Mouse (Mus musculus): ENCODE data around the gene 2700097O09Rik. TPM values are rescaled to one million over a fixed set of nuclear protein-coding genes. Genes with fewer than 3 reads are reported as not detected.
A peak's percentile ranks its signal among the peaks of the same experiment; 100 is the strongest.
"Not testable (repeated sequence)": the region's sequence is repeated elsewhere in the genome, so short reads cannot be mapped to it uniquely, and the experiment has no call there.

2700097O09Rik gene
- polyA plus RNA-seq, 1 experiment from 2014 or later: 25.3 TPM

GRCm38 (mm10) chr12:55002532-55002931 lies 77.4 kb downstream of the 2700097O09Rik start:
- H3K4me1 ChIP-seq; H3K36me3 ChIP-seq; ATAC-seq (ENCODE audit: extremely low read depth, insufficient number of reproducible peaks, low FRiP score, low TSS enrichment); H3K9ac ChIP-seq; H3K27me3 ChIP-seq (replicated peaks); H3K4me2 ChIP-seq; H3K4me3 ChIP-seq; H3K9me3 ChIP-seq; H3K27ac ChIP-seq (replicated peaks): not testable (repeated sequence)
- 77% methylated on average over 7 of the region's 7 CpGs for WGBS

GRCm38 (mm10) chr12:54999016-54999690 lies 80.8 kb downstream of the 2700097O09Rik start:
- Histone ChIP-seq H3K36me3 (no peaks in the 10 kb centered on the region), H3K4me3 (no peak overlapping the region), H3K27me3 (replicated peaks) (no peaks in the 10 kb centered on the region; the same call in 1 of the 2 replicates), H3K4me2 (no peak overlapping the region), H3K9me3 (no peaks in the 10 kb centered on the region), H3K4me1 (no peaks in the 10 kb centered on the region), H3K9ac (0 out of 2 replicates have a peak overlapping the region, but pooled peaks have one; percentile 26), H3K27ac (replicated peaks) (no peak overlapping the region)
- 67% methylated on average over 14 of the region's 14 CpGs for WGBS
- no peak for ATAC-seq (ENCODE audit: extremely low read depth, insufficient number of reproducible peaks, low FRiP score, low TSS enrichment)

- no peaks in the 10 kb centered on the region; the same call in 1 of the 2 replicates for H3K27me3 ChIP-seq (replicated peaks)
- no peak overlapping the region for H3K4me3 ChIP-seq
- no peak for ATAC-seq (ENCODE audit: extremely low read depth, insufficient number of reproducible peaks, low FRiP score, low TSS enrichment)
- no peaks in the 10 kb centered on the region for H3K36me3 ChIP-seq
- no peak overlapping the region for H3K9ac ChIP-seq
- WGBS: 69% methylated on average over 5 of the region's 5 CpGs
- H3K9me3 ChIP-seq: no peaks in the 10 kb centered on the region
- H3K4me2 ChIP-seq: no peak overlapping the region
- H3K27ac ChIP-seq (replicated peaks): no peak overlapping the region
- no peaks in the 10 kb centered on the region for H3K4me1 ChIP-seq
Measured at GRCm38 (mm10) chr12:54998411-54998810, 81.5 kb downstream of the 2700097O09Rik start.

GRCm38 (mm10) chr12:54996979-54997474 lies 82.9 kb downstream of the 2700097O09Rik start:
- Histone ChIP-seq H3K4me1 (0 out of 2 replicates have a peak, but pooled peaks cover 4% of the 10 kb centered on the region), H3K9ac (no peak overlapping the region), H3K4me2 (no peak overlapping the region), H3K36me3 (no peaks in the 10 kb centered on the region), H3K9me3 (no peaks in the 10 kb centered on the region), H3K27me3 (replicated peaks) (no peaks in the 10 kb centered on the region; the same call in 1 of the 2 replicates), H3K27ac (replicated peaks) (no peak overlapping the region), H3K4me3 (no peak overlapping the region)
- WGBS: 70% methylated on average over 6 of the region's 6 CpGs
- no peak for ATAC-seq (ENCODE audit: extremely low read depth, insufficient number of reproducible peaks, low FRiP score, low TSS enrichment)

GRCm38 (mm10) chr12:54995965-54996364 lies 83.9 kb downstream of the 2700097O09Rik start:
- Histone ChIP-seq H3K4me3 (no peak overlapping the region), H3K27me3 (replicated peaks) (no peaks in the 10 kb centered on the region; the same call in 1 of the 2 replicates), H3K4me1 (0 out of 2 replicates have a peak, but pooled peaks cover 4% of the 10 kb centered on the region), H3K27ac (replicated peaks) (no peak overlapping the region), H3K4me2 (no peak overlapping the region), H3K9me3 (no peaks in the 10 kb centered on the region), H3K36me3 (no peaks in the 10 kb centered on the region), H3K9ac (no peak overlapping the region)
- no peak for ATAC-seq (ENCODE audit: extremely low read depth, insufficient number of reproducible peaks, low FRiP score, low TSS enrichment)
- WGBS: 54% methylated on average over 3 of the region's 3 CpGs

Other genes starting within 250 kb of the 2700097O09Rik start
- gene Cfl2, start 217.2 kb downstream of the 2700097O09Rik start, polyA plus RNA-seq (2015; fragmentation: Nextera tagmentation; extraction: Ambion mirVana): 416 and 457 TPM in 2 replicates
- not detected in 2 replicates for gene Gm20403, start 93.6 kb downstream of the 2700097O09Rik start, polyA plus RNA-seq (2015; fragmentation: Nextera tagmentation; extraction: Ambion mirVana)
- gene Baz1a, start 65.8 kb downstream of the 2700097O09Rik start, polyA plus RNA-seq (2015; fragmentation: Nextera tagmentation; extraction: Ambion mirVana): 12.8 and 15.8 TPM in 2 replicates
- gene Srp54a, start 152 bp upstream of the 2700097O09Rik start, polyA plus RNA-seq (2015; fragmentation: Nextera tagmentation; extraction: Ambion mirVana): 101 and 132 TPM in 2 replicates
- gene Fam177a, start 44.4 kb upstream of the 2700097O09Rik start, polyA plus RNA-seq (2015; fragmentation: Nextera tagmentation; extraction: Ambion mirVana): 16.3 and 18.6 TPM in 2 replicates
- gene Srp54b, start 75.0 kb upstream of the 2700097O09Rik start, polyA plus RNA-seq (2015; fragmentation: Nextera tagmentation; extraction: Ambion mirVana): 38.1 and 43.2 TPM in 2 replicates
- gene 1700047I17Rik2, start 119.5 kb upstream of the 2700097O09Rik start, polyA plus RNA-seq (2015; fragmentation: Nextera tagmentation; extraction: Ambion mirVana): not detected in 2 replicates
- 45.8 and 53.5 TPM in 2 replicates for gene Srp54c, start 150.1 kb upstream of the 2700097O09Rik start, polyA plus RNA-seq (2015; fragmentation: Nextera tagmentation; extraction: Ambion mirVana)
- gene 1110008L16Rik, start 219.5 kb upstream of the 2700097O09Rik start, polyA plus RNA-seq (2015; fragmentation: Nextera tagmentation; extraction: Ambion mirVana): 9.8 and 10.3 TPM in 2 replicates
- gene Ppp2r3c, start 222.9 kb upstream of the 2700097O09Rik start, polyA plus RNA-seq (2015; fragmentation: Nextera tagmentation; extraction: Ambion mirVana): 9.5 and 10.1 TPM in 2 replicates

All from heart, embryonic 13.5 days (tissue).